Mouse (Mus musculus): ENCODE results near the gene Hipk1. TPM values are rescaled to one million over a fixed set of nuclear protein-coding genes. Genes with fewer than 3 reads are reported as not detected.
A peak's percentile ranks its signal among the peaks of the same experiment; 100 is the strongest.

The Hipk1 gene
- polyA plus RNA-seq, 1 experiment from 2014 or later, result 15.5 TPM

DNA sequence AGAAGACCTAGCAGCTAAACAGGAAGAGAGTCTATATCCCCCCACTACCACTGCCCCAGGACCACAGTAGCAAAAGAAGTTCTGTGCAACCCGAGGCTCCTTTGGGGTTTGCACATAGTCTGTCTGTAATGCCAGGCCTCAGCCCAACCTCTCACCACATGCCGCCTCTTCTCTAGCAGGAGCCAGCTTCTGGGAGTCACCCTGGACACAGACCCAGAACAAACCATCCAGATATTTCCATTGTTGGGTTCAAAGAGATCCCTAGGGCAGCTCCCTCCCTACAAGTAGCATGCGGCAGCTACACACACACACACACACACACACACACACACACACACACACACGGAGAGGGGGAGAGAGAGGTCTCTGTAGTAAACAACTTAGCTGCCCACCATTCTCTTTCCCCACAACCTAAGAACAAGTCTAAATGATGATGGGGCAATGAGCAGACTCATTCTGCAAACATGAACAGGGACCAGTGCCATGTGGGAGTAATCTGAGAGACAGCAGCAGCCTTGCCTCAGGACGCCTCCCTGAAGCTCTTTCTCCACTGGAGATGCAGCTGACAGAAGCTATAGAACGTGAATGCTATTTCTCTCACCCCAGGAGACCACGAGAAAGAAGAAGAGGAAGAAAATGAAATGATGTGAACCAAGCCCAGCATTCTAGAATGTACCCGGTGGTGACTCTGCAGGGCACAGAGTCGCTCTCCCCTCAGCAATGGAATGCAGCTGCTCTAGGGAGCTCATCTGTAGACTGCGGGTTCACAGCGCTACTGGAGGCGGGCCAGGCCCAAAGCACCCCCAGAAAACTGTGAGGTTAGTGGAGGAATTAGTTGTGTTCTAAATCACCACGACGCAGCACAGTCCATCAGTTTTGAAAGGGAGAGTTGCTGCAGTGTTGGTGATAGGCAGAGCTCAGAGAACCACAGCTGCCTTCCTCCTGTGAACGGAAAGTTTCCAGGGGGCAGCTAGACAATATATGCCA lies 74.3 kb downstream of the Hipk1 start:
- H3K4me1 ChIP-seq (ENCODE audit: control insufficient read depth, insufficient read depth, low read length), result peaks cover 3% of the 10 kb centered on the region; the same call in 1 of the 2 replicates
- no peak overlapping the region for H3K4me3 ChIP-seq (ENCODE audit: low read depth, low read length)
- no peaks in the 10 kb centered on the region for H3K27me3 ChIP-seq (replicated peaks; ENCODE audit: control insufficient read depth, insufficient read depth, low read length)
- ATAC-seq, result no peak
- no peaks in the 10 kb centered on the region for H3K36me3 ChIP-seq (ENCODE audit: control insufficient read depth, insufficient read depth, low read length)
- no peaks in the 10 kb centered on the region for H3K9me3 ChIP-seq (replicated peaks; ENCODE audit: control insufficient read depth, low read length)
- H3K27ac ChIP-seq (ENCODE audit: low read depth, low read length), result no peak overlapping the region
- no peak for DNase-seq (ENCODE audit: low spot score)
- WGBS, result 57% methylated on average over 15 of the region's 15 CpGs
- no peak overlapping the region for H3K9ac ChIP-seq (ENCODE audit: low read length)
- H3K4me2 ChIP-seq (ENCODE audit: low read length), result no peak overlapping the region

DNA sequence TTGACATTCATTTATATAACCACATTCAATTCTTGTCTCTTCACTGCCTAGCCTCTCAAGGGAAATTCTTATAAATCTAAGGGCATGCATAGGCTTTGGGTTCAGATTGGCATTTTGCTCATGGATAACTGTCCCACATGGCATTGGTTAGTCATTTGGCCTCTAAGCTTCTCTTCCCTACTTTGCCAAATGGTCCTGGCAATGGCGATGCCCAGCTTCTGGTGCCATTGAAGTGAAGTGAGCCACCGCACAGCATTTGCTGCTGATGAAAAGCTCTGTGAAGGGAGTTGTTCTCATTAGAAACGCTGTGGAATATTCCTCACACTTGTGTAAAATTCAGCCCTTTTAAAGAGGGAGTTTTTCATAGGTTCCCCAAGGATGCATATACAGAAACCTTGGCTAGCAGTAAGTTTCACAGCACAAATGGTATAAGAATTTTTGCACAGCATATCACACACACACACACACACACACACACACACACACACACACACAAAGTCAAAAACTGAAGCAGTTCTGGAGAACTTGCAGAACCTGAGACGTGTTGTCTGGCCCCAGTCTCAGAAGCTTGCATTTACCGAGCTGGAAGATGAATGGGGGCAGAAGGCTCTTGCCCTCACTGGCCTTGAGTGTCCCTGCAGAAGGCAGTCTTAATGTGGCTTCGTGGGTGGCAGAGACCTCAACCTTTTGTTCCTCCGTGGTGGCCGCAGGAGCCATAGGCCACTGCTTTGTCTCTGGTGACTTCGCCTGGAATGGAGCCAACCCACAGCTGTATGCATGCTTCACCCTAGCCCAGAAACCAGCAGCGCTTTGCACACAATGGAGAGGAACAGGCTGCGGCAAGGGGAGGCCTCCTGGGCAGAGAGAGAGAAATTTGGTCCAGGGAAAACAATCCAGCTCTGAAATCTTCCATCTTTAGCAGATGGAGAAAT lies 75.3 kb downstream of the Hipk1 start:
- H3K4me2 ChIP-seq (ENCODE audit: low read length), result no peak overlapping the region
- no peak for ATAC-seq
- no peak overlapping the region for H3K9ac ChIP-seq (ENCODE audit: low read length)
- WGBS, result 31% methylated on average over 11 of the region's 11 CpGs
- H3K27me3 ChIP-seq (replicated peaks; ENCODE audit: control insufficient read depth, insufficient read depth, low read length), result no peaks in the 10 kb centered on the region
- peak; percentile 54 for DNase-seq (ENCODE audit: low spot score)
- H3K9me3 ChIP-seq (replicated peaks; ENCODE audit: control insufficient read depth, low read length), result no peaks in the 10 kb centered on the region
- H3K4me1 ChIP-seq (ENCODE audit: control insufficient read depth, insufficient read depth, low read length), result peaks cover 3% of the 10 kb centered on the region; the same call in 1 of the 2 replicates
- no peak overlapping the region for H3K27ac ChIP-seq (ENCODE audit: low read depth, low read length)
- H3K4me3 ChIP-seq (ENCODE audit: low read depth, low read length), result no peak overlapping the region
- no peaks in the 10 kb centered on the region for H3K36me3 ChIP-seq (ENCODE audit: control insufficient read depth, insufficient read depth, low read length)

DNA sequence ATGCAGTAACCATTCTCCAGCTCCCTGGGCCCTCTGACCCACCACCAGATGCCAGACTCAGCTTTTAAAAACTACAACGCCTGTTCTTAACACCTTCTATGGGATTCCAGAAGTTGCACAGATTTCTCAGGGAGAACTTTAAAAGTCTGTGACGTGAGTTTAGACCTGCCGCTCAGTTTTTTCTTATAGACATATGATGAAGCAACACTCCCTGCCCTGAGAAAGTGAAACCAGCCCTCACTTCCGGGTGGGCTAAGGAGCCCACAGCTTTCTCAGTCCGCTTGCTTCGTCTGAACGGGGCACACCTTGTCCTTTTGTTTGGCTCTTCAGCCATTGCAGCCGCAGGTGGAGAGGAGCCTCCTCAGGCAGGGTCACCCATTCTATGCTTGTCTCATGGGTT lies 76.4 kb downstream of the Hipk1 start:
- H3K36me3 ChIP-seq (ENCODE audit: control insufficient read depth, insufficient read depth, low read length), result no peaks in the 10 kb centered on the region
- peaks cover 3% of the 10 kb centered on the region; the same call in 1 of the 2 replicates for H3K4me1 ChIP-seq (ENCODE audit: control insufficient read depth, insufficient read depth, low read length)
- H3K27ac ChIP-seq (ENCODE audit: low read depth, low read length), result no peak overlapping the region
- DNase-seq (ENCODE audit: low spot score) (no peak), ATAC-seq (no peak)
- no peak overlapping the region for H3K4me2 ChIP-seq (ENCODE audit: low read length)
- H3K9me3 ChIP-seq (replicated peaks; ENCODE audit: control insufficient read depth, low read length), result no peaks in the 10 kb centered on the region
- no peaks in the 10 kb centered on the region for H3K27me3 ChIP-seq (replicated peaks; ENCODE audit: control insufficient read depth, insufficient read depth, low read length)
- 84% methylated on average over 8 of the region's 8 CpGs for WGBS
- H3K4me3 ChIP-seq (ENCODE audit: low read depth, low read length), result no peak overlapping the region
- H3K9ac ChIP-seq (ENCODE audit: low read length), result no peak overlapping the region

DNA sequence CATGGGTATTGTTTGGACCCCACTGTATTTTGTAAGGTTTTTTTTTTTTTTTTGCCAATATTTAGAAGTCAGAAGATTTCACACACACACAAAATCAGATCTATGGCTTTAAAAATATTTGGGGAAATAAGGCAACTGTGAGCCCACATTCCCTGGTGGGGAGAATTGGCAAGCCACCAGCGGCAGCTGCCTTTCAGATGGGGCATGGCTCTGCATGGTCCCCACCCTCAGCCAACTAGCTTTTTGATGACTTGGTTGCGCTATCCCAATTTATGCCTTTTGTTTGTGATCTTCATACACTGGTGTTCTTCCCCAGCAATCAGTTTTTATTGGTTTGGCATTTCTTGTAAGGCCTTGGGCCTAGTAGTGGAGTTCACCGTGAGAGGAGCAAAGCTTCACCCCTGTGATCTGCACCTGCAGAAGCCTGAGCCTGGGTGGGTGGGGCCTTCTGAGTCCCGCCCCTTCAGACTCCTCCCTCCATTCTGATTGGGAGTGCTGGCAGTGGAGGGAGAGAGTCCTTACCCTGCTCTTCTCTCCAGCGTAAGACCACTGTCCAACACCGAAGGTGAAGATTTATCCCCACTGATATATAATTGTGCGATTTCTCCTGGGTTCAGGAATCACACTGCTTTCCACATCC lies 77.0 kb downstream of the Hipk1 start:
- H3K4me1 ChIP-seq (ENCODE audit: control insufficient read depth, insufficient read depth, low read length), result peaks cover 3% of the 10 kb centered on the region; the same call in 1 of the 2 replicates
- DNase-seq (ENCODE audit: low spot score) (no peak), ATAC-seq (no peak)
- H3K36me3 ChIP-seq (ENCODE audit: control insufficient read depth, insufficient read depth, low read length), result no peaks in the 10 kb centered on the region
- no peak overlapping the region for H3K9ac ChIP-seq (ENCODE audit: low read length)
- no peaks in the 10 kb centered on the region for H3K9me3 ChIP-seq (replicated peaks; ENCODE audit: control insufficient read depth, low read length)
- no peaks in the 10 kb centered on the region for H3K27me3 ChIP-seq (replicated peaks; ENCODE audit: control insufficient read depth, insufficient read depth, low read length)
- H3K4me3 ChIP-seq (ENCODE audit: low read depth, low read length), result no peak overlapping the region
- WGBS, result 75% methylated on average over 7 of the region's 7 CpGs
- no peak overlapping the region for H3K4me2 ChIP-seq (ENCODE audit: low read length)
- H3K27ac ChIP-seq (ENCODE audit: low read depth, low read length), result no peak overlapping the region

DNA sequence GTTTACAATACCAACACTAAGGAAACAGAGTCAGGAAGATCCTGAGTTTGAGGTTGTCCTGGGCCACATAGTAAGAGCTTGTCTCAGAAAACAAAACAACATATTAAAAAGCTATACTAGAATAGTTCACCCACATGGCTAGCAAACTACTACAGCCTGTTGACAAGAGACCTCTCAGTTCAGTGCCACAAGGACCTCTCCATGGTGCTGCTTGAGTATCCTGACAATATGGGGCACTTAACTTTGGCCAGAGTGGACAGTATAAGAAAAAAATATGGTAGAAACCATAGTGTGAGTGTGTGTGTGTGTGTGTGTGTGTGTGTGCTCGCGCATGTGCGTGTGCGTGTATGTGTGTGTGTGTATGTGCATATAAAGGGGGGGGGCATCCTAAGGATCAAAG lies 79.2 kb downstream of the Hipk1 start:
- Histone ChIP-seq H3K4me3 (ENCODE audit: low read depth, low read length) (no peak overlapping the region), H3K9ac (ENCODE audit: low read length) (no peak overlapping the region), H3K9me3 (replicated peaks; ENCODE audit: control insufficient read depth, low read length) (no peaks in the 10 kb centered on the region), H3K36me3 (ENCODE audit: control insufficient read depth, insufficient read depth, low read length) (no peaks in the 10 kb centered on the region), H3K4me2 (ENCODE audit: low read length) (no peak overlapping the region), H3K27ac (ENCODE audit: low read depth, low read length) (no peak overlapping the region), H3K27me3 (replicated peaks; ENCODE audit: control insufficient read depth, insufficient read depth, low read length) (no peaks in the 10 kb centered on the region), H3K4me1 (ENCODE audit: control insufficient read depth, insufficient read depth, low read length) (peaks cover 3% of the 10 kb centered on the region; the same call in 1 of the 2 replicates)
- DNase-seq (ENCODE audit: low spot score) (no peak), ATAC-seq (no peak)
- 91% methylated on average over 4 of the region's 4 CpGs for WGBS

DNA sequence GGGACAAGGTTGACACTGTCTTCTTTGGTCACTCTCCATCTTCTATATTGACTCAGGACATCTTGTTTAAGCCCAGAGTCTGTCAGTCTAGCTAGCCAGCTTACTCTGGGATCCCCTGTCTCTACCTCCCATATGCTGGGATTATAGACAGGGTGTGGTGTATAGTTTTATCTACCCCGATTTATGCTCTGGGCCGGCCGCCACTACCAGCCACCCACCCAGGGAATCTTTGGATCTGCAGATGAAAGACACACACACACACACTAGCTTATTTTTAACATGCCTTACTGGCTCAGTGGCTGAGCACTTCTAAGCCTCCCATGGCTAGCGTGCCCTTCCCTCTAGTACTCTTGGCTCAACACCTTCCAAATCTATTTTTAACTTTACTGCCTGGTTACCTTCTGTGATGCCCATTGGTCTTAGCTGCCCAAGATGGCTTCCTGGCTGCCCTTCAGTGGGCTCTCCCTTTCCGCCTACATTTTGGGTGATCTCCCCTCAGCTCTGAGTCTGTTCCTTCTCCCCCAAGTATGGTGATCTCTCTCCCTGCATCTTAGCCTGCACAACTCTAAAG lies 81.8 kb downstream of the Hipk1 start:
- Histone ChIP-seq H3K27me3 (replicated peaks; ENCODE audit: control insufficient read depth, insufficient read depth, low read length) (no peaks in the 10 kb centered on the region), H3K9me3 (replicated peaks; ENCODE audit: control insufficient read depth, low read length) (no peaks in the 10 kb centered on the region), H3K9ac (ENCODE audit: low read length) (no peak overlapping the region), H3K4me3 (ENCODE audit: low read depth, low read length) (no peak overlapping the region), H3K4me1 (ENCODE audit: control insufficient read depth, insufficient read depth, low read length) (no peaks in the 10 kb centered on the region), H3K36me3 (ENCODE audit: control insufficient read depth, insufficient read depth, low read length) (no peaks in the 10 kb centered on the region), H3K4me2 (ENCODE audit: low read length) (no peak overlapping the region), H3K27ac (ENCODE audit: low read depth, low read length) (no peak overlapping the region)
- ATAC-seq, result no peak
- 97% methylated on average over 5 of the region's 5 CpGs for WGBS
- no peak for DNase-seq (ENCODE audit: low spot score)

DNA sequence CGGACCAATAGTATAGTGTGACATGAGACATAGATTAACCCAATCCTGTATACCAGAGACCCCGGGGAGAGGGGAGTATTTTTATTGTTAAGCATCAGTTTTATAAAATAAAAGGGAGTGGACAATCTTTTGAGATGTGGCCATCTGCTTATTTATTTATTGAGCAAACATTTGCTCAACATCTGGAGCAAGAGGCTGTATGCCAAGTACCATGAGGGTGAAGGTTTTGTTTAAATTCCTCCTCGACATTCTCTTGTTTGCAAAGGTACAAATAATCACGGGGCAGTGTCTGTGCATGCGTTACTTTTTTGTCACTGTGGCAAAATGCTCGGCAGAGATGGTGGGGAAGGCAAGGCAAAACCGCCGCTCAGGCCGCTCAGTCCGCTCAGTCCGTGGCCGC lies 85.9 kb downstream of the Hipk1 start:
- 91% methylated on average over 12 of the region's 12 CpGs for WGBS
- Histone ChIP-seq H3K9ac (ENCODE audit: low read length) (no peak overlapping the region), H3K4me1 (ENCODE audit: control insufficient read depth, insufficient read depth, low read length) (no peaks in the 10 kb centered on the region), H3K9me3 (replicated peaks; ENCODE audit: control insufficient read depth, low read length) (no peaks in the 10 kb centered on the region), H3K27me3 (replicated peaks; ENCODE audit: control insufficient read depth, insufficient read depth, low read length) (no peaks in the 10 kb centered on the region), H3K4me2 (ENCODE audit: low read length) (no peak overlapping the region), H3K36me3 (ENCODE audit: control insufficient read depth, insufficient read depth, low read length) (no peaks in the 10 kb centered on the region), H3K4me3 (ENCODE audit: low read depth, low read length) (no peak overlapping the region), H3K27ac (ENCODE audit: low read depth, low read length) (no peak overlapping the region)
- DNase-seq (ENCODE audit: low spot score) (no peak), ATAC-seq (no peak)

DNA sequence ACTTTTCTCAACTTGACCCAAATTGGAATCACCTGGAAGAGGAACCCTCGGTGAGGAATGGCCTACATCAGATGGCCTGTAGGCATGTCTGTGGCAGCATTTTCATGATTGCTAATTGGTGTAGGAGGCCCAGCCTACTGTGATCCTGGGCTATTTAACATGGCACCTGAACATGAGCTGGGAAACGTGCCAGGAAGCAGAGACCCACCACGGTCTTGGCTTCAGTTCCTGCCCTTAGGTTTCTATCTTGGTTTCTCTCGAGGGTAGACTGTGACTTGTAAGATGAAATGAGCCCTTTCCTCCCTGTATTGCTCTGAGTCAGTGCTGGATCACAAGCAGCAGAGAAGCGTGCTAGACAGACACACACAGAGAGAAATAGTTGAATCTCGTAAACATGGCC lies 86.7 kb downstream of the Hipk1 start:
- no peaks in the 10 kb centered on the region for H3K4me1 ChIP-seq (ENCODE audit: control insufficient read depth, insufficient read depth, low read length)
- no peak overlapping the region for H3K9ac ChIP-seq (ENCODE audit: low read length)
- ATAC-seq (no peak), DNase-seq (ENCODE audit: low spot score) (no peak)
- no peak overlapping the region for H3K27ac ChIP-seq (ENCODE audit: low read depth, low read length)
- no peaks in the 10 kb centered on the region for H3K36me3 ChIP-seq (ENCODE audit: control insufficient read depth, insufficient read depth, low read length)
- H3K27me3 ChIP-seq (replicated peaks; ENCODE audit: control insufficient read depth, insufficient read depth, low read length), result no peaks in the 10 kb centered on the region
- H3K9me3 ChIP-seq (replicated peaks; ENCODE audit: control insufficient read depth, low read length), result no peaks in the 10 kb centered on the region
- WGBS, result 60% methylated on average over 6 of the region's 6 CpGs
- no peak overlapping the region for H3K4me2 ChIP-seq (ENCODE audit: low read length)
- no peak overlapping the region for H3K4me3 ChIP-seq (ENCODE audit: low read depth, low read length)
